Mouse (Mus musculus) cerebellum, adult 18-20 months (tissue): ENCODE data around the gene Tmc6.
"Not testable (repeated sequence)": the region's sequence is repeated elsewhere in the genome, so short reads cannot be mapped to it uniquely, and the experiment has no call there.

Source experiments
- DNase-seq, 2 experiments: peaks; one replicate each; pipeline ENCODE4 v3.0.0; 2021

The Tmc6 gene

DNA sequence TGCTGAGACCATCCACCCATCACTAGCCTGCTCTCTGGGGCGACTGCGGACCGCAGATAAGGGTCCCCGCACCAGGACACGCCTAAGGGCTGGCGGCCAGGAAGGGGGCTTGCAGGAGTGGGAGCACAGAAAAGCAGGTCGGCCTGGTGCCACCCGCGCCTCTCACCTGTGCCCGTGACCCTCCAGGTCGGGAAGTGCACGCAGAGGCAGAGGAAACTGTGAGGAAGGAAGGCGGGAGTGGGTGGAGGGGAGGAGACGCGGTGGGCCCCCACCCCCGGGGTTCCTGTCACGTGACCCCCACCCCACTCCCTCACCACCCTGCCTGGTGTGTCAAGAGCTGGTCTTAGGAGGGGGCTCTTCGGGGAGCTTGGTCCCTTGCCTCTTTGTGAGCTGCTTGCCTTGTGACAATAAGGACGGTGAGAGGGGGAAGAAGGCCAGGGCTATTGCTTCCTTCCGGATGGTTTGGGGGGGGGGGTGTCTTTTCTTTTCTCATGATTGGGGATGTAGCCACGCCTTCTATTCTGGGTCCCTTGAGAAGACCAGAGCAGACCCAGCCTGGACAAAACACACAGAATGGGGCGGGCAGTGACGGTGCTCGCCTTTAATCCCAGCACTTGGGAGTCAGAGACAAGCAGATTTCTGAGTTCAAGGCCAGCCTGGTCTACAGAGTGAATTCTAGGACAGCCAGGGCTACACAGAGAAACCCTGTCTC, at the start of gene Tmc6, which contains the start of gene Tmc8:
Gene Tmc6 (minus strand): TSS at position 206 of the 712 bp plus-strand sequence.
Gene Tmc8 (plus strand): TSS at position 84 of the 712 bp plus-strand sequence.
- no peak for DNase-seq

DNA sequence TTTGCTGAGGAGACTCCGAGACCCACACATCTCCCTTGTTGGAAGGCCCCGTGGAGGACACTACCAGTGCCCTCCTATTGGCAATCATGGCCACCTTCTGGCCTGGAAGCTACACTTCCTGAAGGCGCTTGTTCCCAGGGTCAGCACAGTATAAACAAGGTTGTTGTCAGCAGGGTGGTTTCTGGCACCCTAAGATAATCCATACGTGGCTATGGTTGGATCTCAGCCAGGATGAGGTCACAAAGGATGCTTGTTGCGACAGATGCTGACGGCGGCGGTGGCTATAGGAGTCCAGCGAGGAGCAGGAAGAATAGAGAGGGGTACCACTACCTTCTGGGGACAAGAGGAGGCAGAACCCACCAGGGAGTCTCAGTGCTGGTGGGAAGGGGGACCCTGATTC, 48.4 kb upstream of the Tmc6 start:
- DNase-seq: no peak

DNA sequence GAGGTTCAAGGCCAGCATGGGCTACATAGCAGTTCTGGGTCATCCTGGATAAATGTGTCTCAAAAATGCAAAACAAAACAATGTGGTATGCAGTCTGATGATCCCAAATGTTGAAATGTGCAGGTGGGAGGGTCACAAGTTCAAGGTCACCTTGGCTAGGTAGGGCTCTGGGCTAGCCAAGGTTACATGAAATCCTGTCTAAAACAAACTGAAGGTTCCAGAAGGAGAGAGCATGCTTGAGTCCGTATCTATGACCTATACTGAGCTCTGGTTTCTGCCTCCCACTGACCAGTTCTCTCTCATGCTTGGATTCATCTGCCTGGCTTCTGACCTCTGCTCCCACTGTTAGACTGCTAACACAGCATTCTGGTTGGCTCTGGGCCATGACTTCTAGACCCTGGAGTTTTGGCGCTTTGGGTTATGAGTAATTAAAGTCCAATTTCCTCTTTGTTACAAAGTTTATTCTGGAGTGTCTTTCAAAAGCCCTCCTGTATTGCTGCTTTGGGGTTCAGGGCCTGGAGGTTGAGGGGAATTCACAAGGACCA, 47.7 kb upstream of the Tmc6 start:
- no peak for DNase-seq

DNA sequence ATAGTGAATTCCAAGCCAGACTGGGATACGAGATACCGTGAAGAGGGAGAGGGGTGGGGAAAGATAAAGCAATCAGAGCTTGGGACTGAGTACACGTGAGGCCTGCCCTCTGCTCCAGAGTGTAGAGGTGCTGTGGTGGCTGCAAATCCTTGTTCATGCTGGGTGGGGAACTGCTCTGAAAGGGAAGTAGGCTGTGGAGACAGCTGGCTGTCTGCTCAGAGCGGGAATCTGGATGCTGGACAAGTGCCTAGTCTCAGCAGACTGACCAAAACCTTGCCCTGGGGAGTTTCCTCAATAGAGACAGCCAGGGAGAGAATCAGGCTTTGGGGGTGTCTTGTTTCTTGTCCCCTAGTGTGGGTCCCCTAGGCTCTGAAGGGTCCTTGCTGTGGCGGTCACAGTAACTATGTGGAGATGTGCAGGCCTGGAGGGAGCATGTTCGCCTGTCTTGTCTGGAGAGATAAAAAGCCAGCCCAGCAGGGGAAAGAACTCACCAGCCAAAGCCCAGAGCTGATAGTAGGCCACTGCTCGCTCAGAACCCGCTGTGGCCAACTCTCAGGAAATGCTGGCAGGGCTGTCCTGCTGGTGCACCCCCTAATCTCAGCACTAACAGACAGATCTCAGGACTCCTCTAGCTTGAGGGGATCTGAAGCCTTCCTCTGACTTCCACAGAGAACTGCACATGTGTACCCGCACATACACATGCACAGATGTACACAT, 47.0 kb upstream of the Tmc6 start:
- no peak for DNase-seq

DNA sequence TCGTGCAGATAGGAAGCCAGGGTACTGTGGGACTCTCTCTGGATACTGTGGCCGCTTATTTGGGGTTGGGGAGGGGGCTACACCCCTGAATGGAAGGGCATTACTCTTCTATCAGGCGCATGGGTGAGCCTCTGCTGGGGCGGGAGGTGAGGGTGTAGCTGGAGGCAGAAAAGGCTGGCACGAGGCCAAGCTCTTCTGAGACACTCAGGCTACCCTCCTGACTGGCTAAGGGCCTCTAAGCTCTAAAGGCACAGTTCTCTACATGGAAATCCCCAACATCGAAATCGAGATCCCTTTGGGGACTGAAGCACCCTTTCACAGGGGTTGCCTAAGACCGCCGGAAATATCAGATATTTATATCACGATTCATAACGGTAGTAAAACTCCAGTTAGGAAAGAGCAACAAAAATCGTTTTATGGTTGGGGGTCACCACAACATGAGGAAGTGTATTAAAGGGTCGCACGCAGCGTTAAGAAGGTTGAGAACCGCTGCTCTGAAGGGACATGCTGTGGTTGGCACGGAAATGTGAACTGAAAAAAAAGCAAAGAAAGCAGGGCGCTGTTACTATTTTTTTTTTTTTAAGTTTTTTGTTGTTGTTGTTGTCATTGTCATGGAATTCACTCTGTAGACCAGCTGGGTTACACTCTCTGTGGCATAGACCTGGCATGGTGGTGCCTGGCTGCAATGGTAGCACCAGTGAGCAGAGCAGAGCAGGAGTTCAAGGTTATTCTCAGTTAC, 46.3 kb upstream of the Tmc6 start:
- no peak for DNase-seq

DNA sequence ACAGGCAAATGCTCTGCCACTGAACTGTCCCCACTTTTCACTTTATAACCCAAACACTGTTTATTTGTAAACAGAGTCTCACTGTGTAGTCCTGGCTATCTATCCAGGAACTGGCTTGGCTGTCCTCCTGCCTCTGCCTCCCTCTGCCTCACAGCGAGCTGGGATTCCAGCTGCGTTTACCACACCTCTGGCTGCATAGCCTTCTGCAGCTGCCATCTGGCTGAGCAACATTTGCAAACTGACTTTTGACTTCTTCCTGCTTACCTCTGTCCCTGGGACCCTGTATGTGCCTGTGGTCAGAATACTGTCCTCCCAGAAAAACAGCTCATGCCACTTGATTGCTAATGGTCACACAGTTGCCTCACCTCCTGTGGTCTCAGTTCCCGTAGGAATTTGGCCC, 45.4 kb upstream of the Tmc6 start:
- no peak for DNase-seq

DNA sequence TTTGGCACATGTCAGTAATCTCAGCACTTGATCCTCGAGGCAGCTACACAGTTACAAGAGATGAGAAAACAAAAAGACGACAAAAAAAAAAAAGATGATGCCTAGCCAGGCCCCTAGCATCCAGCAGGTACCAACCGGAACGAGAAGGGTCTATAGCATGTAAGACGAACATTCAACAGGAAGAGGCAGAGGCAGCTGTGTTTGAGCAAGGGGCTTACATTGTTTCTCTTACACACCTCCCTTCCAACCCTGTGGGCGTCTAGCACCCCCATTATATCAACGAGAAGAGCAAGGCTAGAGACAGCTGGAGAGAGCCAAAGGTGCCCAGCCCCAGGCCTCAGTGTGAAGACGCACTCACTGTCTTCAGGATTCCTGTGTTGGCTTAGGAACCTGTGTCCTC, 44.9 kb upstream of the Tmc6 start:
- DNase-seq: no peak

DNA sequence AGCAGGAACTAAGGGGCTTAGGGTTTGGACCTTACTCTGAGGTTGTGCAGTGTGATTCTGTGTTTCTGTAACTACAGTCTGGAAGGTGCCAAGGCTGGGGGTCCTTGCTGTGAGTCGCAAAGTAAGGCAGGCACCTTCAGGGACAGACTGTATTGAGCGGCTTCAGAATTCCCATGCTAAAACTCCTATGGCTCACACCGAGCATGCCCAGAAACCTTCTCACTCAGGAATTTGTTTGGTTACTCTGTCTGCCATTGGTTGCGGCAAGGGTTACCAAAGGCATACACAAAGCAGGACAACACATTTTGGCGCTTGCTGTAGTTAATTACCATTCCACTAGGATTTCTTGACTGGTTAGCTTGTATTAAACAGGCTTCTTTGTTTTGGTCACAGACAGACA, 44.2 kb upstream of the Tmc6 start:
- no peak for DNase-seq

DNA sequence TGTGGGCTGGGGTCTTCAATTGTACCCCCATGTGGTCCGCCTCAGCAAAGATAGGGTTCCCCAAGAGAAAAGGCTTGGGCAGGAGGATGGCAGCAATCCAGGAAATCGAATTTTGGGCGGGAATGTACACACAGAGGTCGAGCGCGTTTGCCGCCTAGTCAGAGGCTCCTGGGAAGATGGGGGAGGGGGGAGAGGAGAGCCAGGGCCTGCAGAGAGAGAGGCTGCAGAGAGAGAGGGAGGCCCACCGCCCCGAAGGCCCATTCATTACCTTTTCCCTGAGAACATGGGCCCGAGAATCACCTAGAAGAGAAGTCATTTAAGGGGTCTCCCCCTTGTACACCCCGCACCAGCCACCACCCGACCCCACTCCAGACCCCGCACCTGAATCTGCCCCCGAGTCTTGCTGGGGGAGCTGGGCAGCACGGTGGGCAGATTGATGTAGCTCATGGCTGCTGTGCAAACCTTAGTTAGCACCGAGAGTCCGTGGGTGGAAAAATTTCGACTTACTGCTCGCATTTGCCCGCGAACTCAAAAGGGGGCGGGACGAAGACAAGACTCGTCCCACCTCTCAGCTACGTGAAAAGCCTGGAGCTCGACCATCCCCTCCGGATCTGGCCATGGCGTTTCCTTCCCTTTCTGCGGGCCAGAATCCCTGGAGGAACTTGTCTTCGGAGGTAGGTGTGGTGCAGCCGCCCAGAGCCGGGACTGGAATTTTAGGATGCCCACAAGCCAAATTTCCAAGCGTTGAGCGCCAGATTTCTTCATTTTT, 43.5 kb upstream of the Tmc6 start, which contains the start of the genes Afmid and Tk1:
Gene Afmid (plus strand): TSS at position 592 of the 769 bp plus-strand sequence.
Gene Tk1 (minus strand): TSS at position 760 of the 769 bp plus-strand sequence.
- no peak for DNase-seq

DNA sequence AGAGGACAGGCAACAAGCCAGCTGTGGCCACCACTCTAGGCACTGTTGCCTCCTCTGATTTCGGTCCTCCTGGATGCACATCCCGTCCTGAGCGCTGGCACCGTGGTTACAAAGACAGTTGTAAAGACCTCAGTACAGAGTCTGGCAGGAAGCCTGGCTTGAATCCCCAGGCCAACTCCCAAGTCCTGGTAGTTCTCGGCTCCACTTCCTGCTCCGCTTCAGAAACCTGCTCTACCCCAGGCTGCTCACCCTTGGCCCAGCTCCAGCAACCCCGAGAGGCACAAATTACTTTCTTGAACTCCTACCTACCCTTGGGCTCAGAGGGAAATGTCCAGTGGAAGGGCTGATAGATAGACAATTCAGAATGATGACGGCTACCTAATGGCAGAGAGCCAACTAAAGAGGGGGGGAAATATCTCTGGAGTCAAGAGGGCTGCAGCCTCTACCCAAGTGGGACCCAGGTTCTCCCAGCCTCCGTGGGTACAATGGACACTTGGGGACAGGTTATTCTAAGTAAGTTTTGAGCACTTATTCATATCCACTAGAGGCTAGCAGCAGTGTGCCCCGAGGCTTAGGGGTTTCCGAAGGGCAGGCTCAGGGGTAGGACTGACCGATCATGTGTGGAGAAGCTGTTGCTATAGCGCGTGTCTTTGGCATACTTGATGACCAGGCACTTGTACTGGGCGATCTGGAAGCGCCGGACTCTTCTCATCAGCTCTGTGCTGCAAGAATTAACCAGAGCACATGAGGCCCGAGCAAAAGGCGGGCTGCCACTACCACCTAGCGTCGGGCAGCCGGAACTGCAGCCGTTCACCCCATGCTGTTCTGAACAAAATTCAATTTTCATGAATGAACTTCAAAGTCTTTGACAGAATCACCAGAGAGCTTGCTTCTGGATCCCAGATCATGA, 42.3 kb upstream of the Tmc6 start:
- DNase-seq: peak; percentile 66 to 82

DNA sequence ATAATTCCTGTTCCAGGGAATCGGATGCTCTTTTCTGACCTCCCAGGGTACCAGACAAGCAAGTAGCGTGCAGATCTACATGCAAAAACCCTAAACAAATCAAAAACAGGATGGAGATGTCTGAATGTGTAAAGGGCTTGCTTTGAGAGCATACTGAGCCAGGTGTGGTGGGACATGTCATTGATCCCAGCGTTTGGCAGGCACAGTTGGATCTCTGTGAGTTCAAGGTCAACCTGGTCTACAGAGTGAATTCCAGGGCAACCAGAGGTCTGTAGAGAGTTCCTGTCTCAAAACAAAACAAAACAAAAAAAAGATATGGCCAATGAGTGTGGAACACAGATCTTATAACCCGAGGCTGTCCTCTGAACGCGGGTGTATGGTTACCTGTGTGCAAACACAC, 41.4 kb upstream of the Tmc6 start:
- no peak for DNase-seq

DNA sequence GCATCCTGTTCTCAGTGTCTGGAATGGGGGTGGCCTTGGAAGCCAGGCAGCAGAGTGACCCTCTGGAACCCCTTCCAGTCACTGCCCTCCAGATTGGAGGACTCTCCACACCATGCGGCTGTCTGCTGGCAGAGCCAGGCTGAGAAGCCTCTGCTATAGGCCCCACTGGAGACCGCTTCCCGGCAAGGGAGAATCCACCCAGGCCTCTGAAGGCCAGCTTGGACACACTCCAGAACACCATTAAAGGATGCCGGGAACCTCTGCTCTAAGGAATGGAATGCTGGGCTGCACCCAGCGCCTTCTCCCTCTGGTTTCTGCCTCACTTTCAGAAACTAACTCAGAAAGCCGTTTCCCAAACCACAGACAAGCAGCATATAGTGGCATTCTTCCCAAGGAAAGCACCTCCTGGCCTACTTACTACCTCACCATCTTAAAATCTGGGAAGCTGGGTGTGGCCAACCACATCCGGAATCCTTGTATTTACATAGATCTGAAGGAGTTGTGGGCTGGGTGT, 40.8 kb upstream of the Tmc6 start:
- no peak for DNase-seq

DNA sequence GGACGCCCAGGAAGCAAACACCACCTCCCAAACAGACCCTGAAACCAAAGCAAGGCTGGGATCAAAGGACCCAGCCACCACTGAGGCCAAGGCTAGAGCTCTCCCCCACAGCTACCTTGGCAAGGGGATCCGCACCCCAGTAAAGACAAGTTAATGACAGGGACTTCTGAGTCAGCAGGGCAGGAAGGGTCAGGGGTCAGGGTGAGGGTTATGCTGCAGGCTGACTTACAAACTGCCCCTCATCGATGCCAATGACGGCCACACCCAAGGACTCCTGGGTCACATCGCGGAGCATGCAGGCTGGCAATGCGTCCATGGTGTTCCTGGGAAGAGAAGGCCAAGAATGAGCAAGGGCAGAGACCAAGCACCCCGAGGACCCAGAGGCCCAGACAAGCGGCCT, 39.9 kb upstream of the Tmc6 start:
- DNase-seq: no peak

DNA sequence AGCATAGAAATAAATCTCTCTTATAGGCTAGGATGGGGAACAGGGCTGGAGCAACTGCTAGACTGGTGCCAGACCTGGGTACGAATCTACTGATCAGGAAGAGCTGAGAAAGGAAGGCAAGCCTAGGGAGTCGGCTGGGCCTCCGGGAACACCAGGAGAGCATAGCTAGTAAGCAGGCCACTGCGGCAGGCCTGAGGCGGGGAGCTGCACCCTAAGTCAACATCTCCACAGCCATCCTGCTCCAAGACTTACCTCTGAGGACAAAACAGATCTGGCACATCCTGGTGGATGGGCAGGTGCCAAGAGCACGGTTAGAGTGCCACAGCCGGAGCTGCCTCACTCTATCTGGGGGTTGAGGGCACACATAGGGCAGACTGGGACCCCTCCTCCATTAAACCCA, 38.2 kb upstream of the Tmc6 start:
- DNase-seq: no peak

DNA sequence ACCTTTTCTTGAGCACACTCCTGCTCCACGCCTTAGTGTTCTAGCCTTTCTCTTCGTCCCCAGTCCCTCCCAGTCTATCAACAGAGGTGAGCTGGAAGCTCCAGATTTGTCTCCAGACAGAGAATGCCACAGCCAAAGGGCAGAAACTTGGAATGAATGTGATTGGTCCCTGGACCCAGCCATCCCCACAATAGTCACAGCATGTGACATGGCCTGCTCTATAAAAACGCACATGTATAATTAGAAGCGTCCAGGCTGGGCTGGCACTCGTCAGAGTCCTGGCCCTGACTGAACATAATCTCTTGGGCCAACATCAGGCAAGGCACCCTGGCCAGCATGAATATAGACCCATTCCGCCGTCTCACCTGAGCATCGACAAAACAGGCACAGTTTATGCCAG, 37.1 kb upstream of the Tmc6 start:
- no peak for DNase-seq

DNA sequence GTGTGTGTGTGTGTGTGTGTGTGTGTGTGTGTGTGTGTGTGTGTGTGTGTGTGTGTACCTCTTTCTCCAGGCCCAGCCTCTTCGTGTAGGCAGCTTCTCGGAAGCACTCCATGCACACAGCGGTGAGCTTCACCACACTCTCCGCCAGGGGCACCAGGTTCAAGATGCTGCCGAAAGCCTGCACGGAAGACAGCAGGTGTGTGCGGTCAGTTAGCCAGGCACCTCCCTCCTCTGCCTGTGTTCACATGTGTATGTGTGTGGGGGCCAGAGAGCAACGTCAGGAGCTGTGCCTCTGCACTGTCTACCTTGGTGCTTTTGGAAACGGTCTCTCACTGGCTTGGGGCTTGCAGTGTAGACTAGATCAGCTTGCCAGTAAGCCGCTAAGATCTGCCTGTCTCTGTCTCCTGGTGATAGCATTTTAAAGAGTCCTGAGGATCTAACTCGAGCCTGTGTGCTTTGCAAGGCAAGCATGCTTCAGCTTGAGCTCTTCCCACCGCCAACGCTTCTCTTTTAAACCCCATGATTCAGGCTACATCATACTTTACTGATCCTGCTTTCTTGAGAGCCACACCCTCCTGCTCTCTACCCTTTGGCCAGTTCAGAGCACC, 34.5 kb upstream of the Tmc6 start:
- no peak for DNase-seq

DNA sequence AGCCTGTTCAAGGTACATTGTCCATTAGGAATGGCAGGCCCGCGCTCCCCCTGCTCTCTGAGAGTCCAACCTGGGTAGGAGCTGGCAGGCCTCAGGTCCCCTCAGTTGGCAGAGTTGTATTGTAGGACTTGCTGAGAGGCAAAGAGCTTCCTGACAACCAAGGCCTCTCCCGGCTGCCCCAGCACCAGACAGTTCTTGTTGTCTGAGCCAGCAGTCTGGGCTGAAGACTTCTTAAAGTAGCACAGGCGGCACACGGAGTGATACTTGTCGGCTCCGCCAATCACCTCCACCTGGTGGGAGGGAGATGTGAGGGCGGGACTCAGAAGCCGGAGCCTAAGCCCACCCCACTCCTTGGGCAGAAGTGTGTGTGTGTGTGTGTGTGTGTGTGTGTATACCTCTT, 33.9 kb upstream of the Tmc6 start:
- DNase-seq: not testable (repeated sequence)

DNA sequence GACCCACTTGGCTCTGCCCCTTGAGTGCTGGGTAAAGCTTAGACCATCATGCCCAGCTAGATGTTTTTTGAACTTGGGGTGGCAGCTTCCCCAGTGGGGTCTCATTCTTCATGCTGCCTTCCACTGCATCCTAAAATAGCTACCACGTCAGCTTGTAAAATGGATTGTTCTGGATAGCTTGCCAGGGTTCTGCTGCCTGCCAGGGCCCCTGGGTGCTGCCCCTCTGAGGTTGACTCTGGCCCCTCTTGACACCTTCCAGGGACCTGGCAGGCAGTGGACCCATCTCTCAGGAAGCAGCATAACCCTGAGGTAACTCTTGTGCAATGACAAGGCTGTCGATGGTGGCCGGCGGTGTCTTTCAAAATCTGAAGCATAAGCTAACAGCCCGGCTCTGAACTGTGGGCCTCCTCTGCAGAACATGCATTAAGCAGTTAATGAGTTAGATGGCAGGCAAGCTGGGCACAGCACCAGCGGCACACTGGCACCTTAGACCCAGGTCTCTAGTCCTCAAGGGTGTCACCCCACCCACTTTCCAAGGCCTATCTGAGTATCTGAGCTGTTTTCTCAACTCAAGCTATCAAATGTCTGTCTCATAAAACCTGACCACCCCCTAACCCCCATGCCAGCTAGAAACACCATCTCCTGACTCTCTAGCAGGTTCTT, 32.8 kb upstream of the Tmc6 start:
- no peak for DNase-seq

DNA sequence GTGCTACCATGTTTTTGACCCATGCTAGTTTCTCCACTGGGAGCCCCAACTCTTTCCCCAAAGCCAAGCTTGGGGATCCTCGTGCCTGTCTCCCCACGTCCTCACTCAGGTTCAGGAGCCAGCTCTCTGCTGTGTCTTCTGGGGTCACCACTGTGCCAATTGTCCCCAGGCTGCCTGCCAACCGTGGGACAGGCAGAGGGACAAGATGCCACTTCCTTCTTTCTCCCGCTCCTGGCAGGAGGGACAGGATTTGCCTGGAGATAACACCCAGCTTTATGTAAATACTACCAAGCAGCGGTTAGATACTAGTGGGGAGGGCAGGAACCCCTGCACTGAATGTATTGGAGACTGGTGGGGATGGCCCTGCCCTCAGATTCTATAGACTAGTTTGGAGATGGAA, 31.9 kb upstream of the Tmc6 start:
- no peak for DNase-seq

DNA sequence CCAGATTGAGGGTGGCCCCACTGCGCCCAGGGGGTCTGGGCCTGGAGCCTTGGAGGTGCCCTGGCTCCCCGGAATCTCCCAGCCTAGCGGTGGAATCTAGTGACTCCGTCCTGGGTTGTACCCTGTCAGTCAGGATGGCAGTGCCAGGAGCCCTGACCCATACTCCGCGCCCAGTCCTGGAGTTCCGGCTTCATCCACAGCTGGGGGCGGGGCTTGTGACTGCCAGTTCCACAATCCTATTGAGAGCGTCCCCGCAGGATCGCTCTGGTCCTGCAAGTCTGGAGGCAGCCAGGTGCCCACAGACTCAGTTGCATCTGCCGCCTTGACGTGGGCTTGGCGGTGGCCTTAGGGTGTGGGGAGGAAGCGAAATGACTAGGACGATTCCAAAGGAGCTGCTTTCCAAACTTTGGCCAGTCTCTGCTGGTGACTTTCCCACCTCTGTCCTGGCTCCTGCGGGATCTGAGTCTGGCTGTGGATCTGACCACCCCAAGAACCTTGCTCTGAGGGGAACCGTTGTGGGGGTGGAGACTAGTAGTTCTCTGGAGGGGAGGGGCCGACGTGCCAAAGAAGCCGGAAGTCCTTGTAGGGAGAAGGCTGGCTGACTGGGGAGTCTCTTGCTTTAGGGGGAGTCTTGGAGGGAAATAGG, 28.5 kb upstream of the Tmc6 start:
- DNase-seq: peak; percentile 43 to 49
